Mouse (Mus musculus) embryonic facial prominence, embryonic 13.5 days (tissue): ENCODE results near the gene Psmb4. TPM values are rescaled to one million over a fixed set of nuclear protein-coding genes. Genes with fewer than 3 reads are reported as not detected.
"Not testable (repeated sequence)": the region's sequence is repeated elsewhere in the genome, so short reads cannot be mapped to it uniquely, and the experiment has no call there.

Source experiments
- ATAC-seq: fragments of 200-750 bp; cut with Nextera tagmentation; 2 replicates; pipeline ENCODE4 v1.8.0; 2017; ENCODE audit warnings: low read depth; ENCODE audit not compliant: insufficient number of reproducible peaks, insufficient read depth, low FRiP score, low TSS enrichment
- H3K27ac ChIP-seq: fragments of 300-500 bp; sonication (generic); 2 replicates; pipeline ENCODE4 v1.5.1; 2015; ENCODE audit warnings: moderate library complexity, mild to moderate bottlenecking, inconsistent platforms
- H3K27me3 ChIP-seq: fragments of 300-500 bp; sonication (generic); 2 replicates; pipeline ENCODE4 v1.6.1; 2015; ENCODE audit warnings: mild to moderate bottlenecking, inconsistent platforms
- H3K36me3 ChIP-seq: fragments of 300-500 bp; sonication (generic); 2 replicates; pipeline ENCODE4 v1.6.1; 2015; ENCODE audit warnings: mild to moderate bottlenecking, inconsistent platforms
- H3K4me1 ChIP-seq: fragments of 300-500 bp; sonication (generic); 2 replicates; pipeline ENCODE4 v1.6.1; 2015; ENCODE audit warnings: inconsistent platforms
- H3K4me2 ChIP-seq: fragments of 300-500 bp; sonication (generic); 2 replicates; pipeline ENCODE4 v1.6.1; 2015; ENCODE audit warnings: moderate library complexity, mild to moderate bottlenecking, inconsistent platforms
- H3K4me3 ChIP-seq: fragments of 300-500 bp; sonication (generic); 2 replicates; pipeline ENCODE4 v1.5.1; 2015; ENCODE audit warnings: mild to moderate bottlenecking, inconsistent platforms
- H3K9ac ChIP-seq: fragments of 300-500 bp; sonication (generic); 2 replicates; pipeline ENCODE4 v1.6.1; 2015; ENCODE audit warnings: mild to moderate bottlenecking, inconsistent platforms
- H3K9me3 ChIP-seq: fragments of 300-500 bp; sonication (generic); 2 replicates; pipeline ENCODE4 v1.6.1; 2016; ENCODE audit warnings: inconsistent platforms
- WGBS: fragments of 180-500 bp; shearing (Covaris S2); methylation state at CpG from one replicate; pipeline ENCODE4 v1.1.7; 2015; ENCODE audit warnings: mixed read lengths; 5-methylcytosine and 5-hydroxymethylcytosine counted together
- polyA plus RNA-seq: library from polyadenylated mRNA; unstranded; fragments of >200 nt; fragmentation: Nextera tagmentation; extraction: Ambion mirVana; gene quantifications from 2 replicates; pipeline ENCODE4 v1.2.1, GENCODE M21; 2015

Gene Psmb4
- polyA plus RNA-seq, 1 experiment from 2014 or later: 379 TPM

GRCm38 (mm10) chr3:94926301-94926736, 39.6 kb upstream of the Psmb4 start:
- not testable (repeated sequence) for H3K9me3 ChIP-seq, H3K4me3 ChIP-seq, H3K4me1 ChIP-seq, H3K36me3 ChIP-seq, ATAC-seq, H3K27me3 ChIP-seq, H3K9ac ChIP-seq, H3K27ac ChIP-seq, H3K4me2 ChIP-seq
- 40% methylated on average over 4 of the region's 4 CpGs for WGBS

DNA sequence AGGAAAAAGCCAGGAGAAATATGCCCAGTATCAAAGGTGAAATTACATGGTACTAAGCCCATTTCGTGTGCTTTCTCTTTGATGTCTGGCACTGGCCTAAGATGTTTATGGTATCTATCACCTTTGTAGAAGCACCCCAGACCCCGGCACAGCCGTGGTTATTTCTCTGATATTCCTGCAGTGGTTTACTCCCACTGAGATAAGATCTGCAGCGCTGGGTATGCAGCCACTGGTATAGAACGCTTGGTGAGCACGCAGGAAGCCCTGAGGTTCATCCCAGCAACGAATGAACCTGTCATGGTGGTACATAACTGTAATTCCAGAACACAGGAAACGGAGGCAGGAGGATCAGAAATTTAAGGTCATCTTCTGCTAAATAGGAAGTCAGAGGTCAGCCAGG, 37.9 kb upstream of the Psmb4 start:
- Histone ChIP-seq H3K36me3 (no peaks in the 10 kb centered on the region), H3K9me3 (no peaks in the 10 kb centered on the region), H3K4me2 (no peak overlapping the region), H3K4me3 (no peak overlapping the region), H3K9ac (no peak overlapping the region), H3K4me1 (no peaks in the 10 kb centered on the region), H3K27me3 (0 out of 2 replicates have a peak, but pooled peaks cover 3% of the 10 kb centered on the region), H3K27ac (no peak overlapping the region)
- ATAC-seq: no peak
- 64% methylated on average over 8 of the region's 8 CpGs for WGBS

DNA sequence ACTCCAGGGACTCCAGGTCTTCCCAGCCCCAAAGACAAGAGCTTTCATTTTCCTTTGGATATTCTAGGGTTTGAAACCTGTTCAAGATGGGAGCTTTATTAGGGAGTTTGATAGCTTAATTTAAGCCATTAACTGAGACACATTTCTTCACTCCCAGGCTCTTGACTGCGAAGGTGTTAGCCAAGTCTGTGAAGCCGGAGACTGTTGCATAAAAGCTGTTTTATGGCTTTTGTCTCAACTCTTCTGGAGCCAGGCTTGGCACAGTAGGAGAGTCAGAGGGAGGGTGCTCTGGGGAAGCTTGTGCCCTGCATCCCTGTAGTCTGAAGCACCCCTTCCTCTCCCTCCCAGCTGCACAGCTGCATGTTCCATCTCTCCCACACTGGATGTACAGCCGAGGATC, 35.6 kb upstream of the Psmb4 start:
- no peak for ATAC-seq
- WGBS: 60% methylated on average over 3 of the region's 3 CpGs

DNA sequence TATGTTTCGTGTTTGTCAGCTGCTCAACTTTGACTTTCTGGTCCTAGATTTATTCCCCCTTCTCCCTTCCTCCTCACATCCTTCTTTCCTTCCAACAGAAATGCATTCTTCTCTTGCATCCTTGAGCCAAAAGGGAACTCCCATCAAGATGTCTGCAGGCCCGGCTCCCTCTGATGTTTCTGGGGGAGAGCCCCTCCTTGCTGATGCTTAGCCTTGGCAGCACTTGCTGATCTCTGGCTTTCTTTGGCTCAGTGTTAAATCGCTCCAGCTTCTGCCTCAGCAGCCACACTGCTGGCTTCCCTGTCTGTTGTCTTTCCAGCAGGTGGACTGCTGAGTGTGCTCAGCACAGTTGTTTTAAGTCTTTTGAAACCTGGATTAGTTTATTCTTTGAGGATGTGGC, 34.3 kb upstream of the Psmb4 start:
- H3K4me1 ChIP-seq: peaks cover 6% of the 10 kb centered on the region; the same call in 1 of the 2 replicates
- no peak overlapping the region for H3K9ac ChIP-seq
- no peak overlapping the region for H3K4me2 ChIP-seq
- H3K4me3 ChIP-seq: no peak overlapping the region
- no peak overlapping the region for H3K27ac ChIP-seq
- WGBS: 42% methylated on average over 3 of the region's 3 CpGs
- H3K27me3 ChIP-seq: 0 out of 2 replicates have a peak, but pooled peaks cover 3% of the 10 kb centered on the region
- H3K9me3 ChIP-seq: no peaks in the 10 kb centered on the region
- no peaks in the 10 kb centered on the region for H3K36me3 ChIP-seq
- ATAC-seq: no peak

More for the DNA sequence above, 35.6 kb upstream of the Psmb4 start:
- Histone ChIP-seq H3K36me3 (no peaks in the 10 kb centered on the region), H3K27me3 (0 out of 2 replicates have a peak, but pooled peaks cover 3% of the 10 kb centered on the region), H3K9ac (no peak overlapping the region), H3K4me1 (0 out of 2 replicates have a peak, but pooled peaks cover 3% of the 10 kb centered on the region), H3K4me2 (no peak overlapping the region), H3K27ac (no peak overlapping the region), H3K9me3 (no peaks in the 10 kb centered on the region), H3K4me3 (no peak overlapping the region)

GRCm38 (mm10) chr3:94918845-94919244, 32.1 kb upstream of the Psmb4 start:
- WGBS: 70% methylated on average over 4 of the region's 4 CpGs
- ATAC-seq: no peak

GRCm38 (mm10) chr3:94917816-94918361, 31.1 kb upstream of the Psmb4 start:
- Histone ChIP-seq H3K27ac (no peak overlapping the region; the same call in 1 of the 2 replicates), H3K9ac (no peak overlapping the region), H3K4me1 (peaks cover 9% of the 10 kb centered on the region; the same call in 1 of the 2 replicates), H3K4me3 (no peak overlapping the region), H3K9me3 (no peaks in the 10 kb centered on the region), H3K36me3 (no peaks in the 10 kb centered on the region), H3K4me2 (no peak overlapping the region), H3K27me3 (0 out of 2 replicates have a peak, but pooled peaks cover 3% of the 10 kb centered on the region)
- 47% methylated on average over 14 of the region's 14 CpGs for WGBS
- no peak for ATAC-seq

More at GRCm38 (mm10) chr3:94918845-94919244, 32.1 kb upstream of the Psmb4 start:
- Histone ChIP-seq H3K9ac (no peak overlapping the region), H3K9me3 (no peaks in the 10 kb centered on the region), H3K27me3 (0 out of 2 replicates have a peak, but pooled peaks cover 3% of the 10 kb centered on the region), H3K4me2 (no peak overlapping the region), H3K27ac (no peak overlapping the region), H3K4me3 (no peak overlapping the region), H3K4me1 (peaks cover 9% of the 10 kb centered on the region; the same call in 1 of the 2 replicates), H3K36me3 (no peaks in the 10 kb centered on the region)

GRCm38 (mm10) chr3:94915903-94916741, 29.4 kb upstream of the Psmb4 start:
- no peak overlapping the region for H3K4me2 ChIP-seq
- H3K9me3 ChIP-seq: no peaks in the 10 kb centered on the region
- H3K9ac ChIP-seq: no peak overlapping the region
- H3K4me1 ChIP-seq: peaks cover 9% of the 10 kb centered on the region; the same call in 1 of the 2 replicates
- H3K27ac ChIP-seq: 0 out of 2 replicates have a peak overlapping the region, but pooled peaks have one; percentile 34
- H3K36me3 ChIP-seq: no peaks in the 10 kb centered on the region
- H3K4me3 ChIP-seq: no peak overlapping the region
- H3K27me3 ChIP-seq: no peaks in the 10 kb centered on the region
- 69% methylated on average over 7 of the region's 7 CpGs for WGBS
- no peak for ATAC-seq

- no peak overlapping the region for H3K9ac ChIP-seq
- no peak overlapping the region for H3K4me2 ChIP-seq
- peaks cover 9% of the 10 kb centered on the region; the same call in 1 of the 2 replicates for H3K4me1 ChIP-seq
- no peaks in the 10 kb centered on the region for H3K9me3 ChIP-seq
- no peak overlapping the region for H3K4me3 ChIP-seq
- WGBS: 65% methylated on average over 5 of the region's 5 CpGs
- ATAC-seq: no peak
- no peaks in the 10 kb centered on the region for H3K36me3 ChIP-seq
- H3K27ac ChIP-seq: no peak overlapping the region
- no peaks in the 10 kb centered on the region for H3K27me3 ChIP-seq
Observed at GRCm38 (mm10) chr3:94913801-94914200, 27.0 kb upstream of the Psmb4 start.

GRCm38 (mm10) chr3:94911050-94911693, 24.4 kb upstream of the Psmb4 start:
- no peak for ATAC-seq
- 60% methylated on average over 2 of the region's 2 CpGs for WGBS
- Histone ChIP-seq H3K27me3 (no peaks in the 10 kb centered on the region), H3K9ac (no peak overlapping the region), H3K4me2 (no peak overlapping the region), H3K4me1 (peaks cover 4% of the 10 kb centered on the region; the same call in 1 of the 2 replicates), H3K9me3 (no peaks in the 10 kb centered on the region), H3K36me3 (no peaks in the 10 kb centered on the region), H3K4me3 (no peak overlapping the region), H3K27ac (no peak overlapping the region)

- no peak for ATAC-seq
- Histone ChIP-seq H3K4me1 (no peaks in the 10 kb centered on the region), H3K9ac (no peak overlapping the region), H3K4me3 (no peak overlapping the region), H3K27ac (no peak overlapping the region), H3K27me3 (no peaks in the 10 kb centered on the region), H3K9me3 (no peaks in the 10 kb centered on the region), H3K4me2 (no peak overlapping the region), H3K36me3 (no peaks in the 10 kb centered on the region)
- 59% methylated on average over 1 of the region's 1 CpGs for WGBS
Observed at GRCm38 (mm10) chr3:94906482-94906881, 19.7 kb upstream of the Psmb4 start.

- not testable (repeated sequence) for H3K36me3 ChIP-seq, ATAC-seq, H3K4me2 ChIP-seq, H3K9me3 ChIP-seq, H3K27ac ChIP-seq, H3K27me3 ChIP-seq, H3K9ac ChIP-seq, H3K4me3 ChIP-seq, H3K4me1 ChIP-seq
- WGBS: 53% methylated on average over 3 of the region's 3 CpGs
Observed at GRCm38 (mm10) chr3:94904759-94905158, 18.0 kb upstream of the Psmb4 start.
